Mouse (Mus musculus): ENCODE results near the gene Lmo4.

Lmo4 gene

DNA sequence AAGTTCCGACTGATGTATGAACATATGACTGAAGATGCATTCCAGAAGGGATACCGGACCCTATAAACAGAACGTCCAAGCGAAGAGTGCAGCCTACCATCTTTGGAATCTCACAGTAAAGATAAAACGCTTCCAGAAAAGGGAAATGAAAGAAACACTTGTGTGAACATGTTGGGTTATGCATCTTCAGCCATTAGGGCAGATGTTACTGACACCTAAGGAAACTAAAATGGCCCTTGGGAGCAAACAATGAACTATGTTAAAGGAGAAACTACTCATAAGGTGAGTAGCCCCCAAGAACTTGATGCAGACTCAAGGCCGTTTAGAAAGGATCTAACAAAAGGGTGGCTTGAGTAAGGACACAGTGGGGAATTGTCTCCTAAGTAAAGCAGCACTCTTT is 54.0 kb downstream of the Lmo4 start:
- DNase-seq (ENCODE audit: extremely low spot score, low spot score), result no peak

- DNase-seq (ENCODE audit: extremely low spot score, low spot score), result no peak
Measured at GRCm38 (mm10) chr3:144148234-144148633, 56.8 kb downstream of the Lmo4 start.

DNA sequence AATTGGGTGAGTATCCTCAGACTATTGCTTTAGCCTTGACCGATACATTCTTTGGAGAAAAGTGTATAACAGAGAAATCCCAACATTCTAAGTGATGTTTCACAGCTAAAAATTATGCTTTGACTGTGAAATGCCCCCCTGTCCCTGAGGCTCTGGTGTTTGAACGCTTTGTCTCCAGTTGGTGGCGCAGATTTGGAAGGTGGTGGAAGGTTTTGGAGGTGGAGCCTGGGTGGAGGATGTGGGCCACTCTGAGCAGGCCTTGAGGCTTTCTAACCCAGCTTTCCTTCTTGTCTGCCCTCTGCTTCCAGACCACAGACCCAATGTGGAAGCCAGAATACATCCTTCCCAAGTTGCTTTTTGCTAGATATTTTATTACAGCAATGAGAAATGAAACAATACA is 57.8 kb downstream of the Lmo4 start:
- no peak for DNase-seq (ENCODE audit: extremely low spot score, low spot score)

- no peak for DNase-seq (ENCODE audit: extremely low spot score, low spot score)
Measured at GRCm38 (mm10) chr3:144144066-144144465, 61.0 kb downstream of the Lmo4 start.

- no peak for DNase-seq (ENCODE audit: extremely low spot score, low spot score)
Measured at GRCm38 (mm10) chr3:144142939-144143338, 62.1 kb downstream of the Lmo4 start.

GRCm38 (mm10) chr3:144141786-144142185 is 63.2 kb downstream of the Lmo4 start:
- DNase-seq (ENCODE audit: extremely low spot score, low spot score), result no peak

DNA sequence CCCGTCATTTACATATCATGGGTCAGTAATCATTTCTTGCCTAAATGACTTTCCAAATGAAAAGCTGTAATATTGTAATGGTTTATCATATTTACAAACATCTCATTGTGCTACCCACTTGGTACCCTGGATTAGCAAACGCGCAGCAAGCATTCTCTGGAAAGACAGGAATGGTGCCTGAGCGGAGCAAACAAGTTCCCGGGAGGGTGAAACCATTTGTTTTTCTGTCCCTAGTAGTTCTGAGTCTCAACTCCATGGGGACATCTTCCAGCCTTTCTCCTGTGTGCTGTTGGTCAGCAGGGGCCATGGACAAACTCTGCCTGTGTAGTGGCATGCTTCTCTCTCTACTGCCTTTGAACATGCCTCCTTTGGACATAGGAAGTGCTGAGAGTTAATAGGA is 64.2 kb downstream of the Lmo4 start:
- DNase-seq (ENCODE audit: extremely low spot score, low spot score), result no peak

DNA sequence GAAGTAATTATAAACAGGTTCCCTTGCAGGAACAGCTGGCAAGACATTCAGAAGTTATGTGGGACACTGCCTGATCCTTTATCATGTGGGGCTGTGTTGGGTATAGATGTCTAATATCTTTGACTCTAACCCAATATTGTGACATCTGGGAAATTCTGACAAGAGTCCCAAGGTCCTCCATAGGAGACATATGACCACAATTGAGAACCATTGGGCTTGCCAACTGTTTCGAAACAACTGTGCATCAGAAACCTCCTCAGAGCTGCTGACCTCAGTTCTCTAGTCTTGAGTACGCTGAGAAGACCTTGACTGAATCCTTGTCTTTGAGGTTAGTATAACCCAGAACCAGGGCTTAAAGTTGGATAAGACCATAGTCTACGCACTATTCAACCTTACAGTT is 66.4 kb downstream of the Lmo4 start:
- DNase-seq (ENCODE audit: extremely low spot score, low spot score), result no peak
